Mouse (Mus musculus): ENCODE measurements around the gene Kcnc4.

GRCm38 (mm10) chr3:107500301-107500700 is 40.9 kb upstream of the Kcnc4 start:
- TF ChIP-seq POLR2A (IDR thresholded peaks at IDR 0.05; ENCODE audit: borderline replicate concordance, control insufficient read depth, low read depth, low read length) (no peak), CTCF (IDR thresholded peaks at IDR 0.05; ENCODE audit: control insufficient read depth, insufficient read depth, low read length) (no peak)

All from bone marrow, adult 2 months (tissue).